Mouse (Mus musculus) brain, embryonic 14.5 days (tissue): ENCODE results near the gene Cage1.

Experiments
- CTCF ChIP-seq: fragments of 200-500 bp; IDR thresholded peaks from 2 replicates; pipeline ENCODE4 v1.5.1; 2012; ENCODE audit warnings: inconsistent platforms, mild to moderate bottlenecking, moderate library complexity, borderline replicate concordance; ENCODE audit not compliant: insufficient read depth, insufficient read length; ENCODE audit errors: extremely low read depth
- POLR2A ChIP-seq: fragments of 200-500 bp; IDR thresholded peaks from 2 replicates; pipeline ENCODE4 v1.6.1; 2012; ENCODE audit warnings: mild to moderate bottlenecking, inconsistent platforms, borderline replicate concordance; ENCODE audit not compliant: poor library complexity, insufficient read depth, insufficient read length, severe bottlenecking; ENCODE audit errors: extremely low read depth

DNA sequence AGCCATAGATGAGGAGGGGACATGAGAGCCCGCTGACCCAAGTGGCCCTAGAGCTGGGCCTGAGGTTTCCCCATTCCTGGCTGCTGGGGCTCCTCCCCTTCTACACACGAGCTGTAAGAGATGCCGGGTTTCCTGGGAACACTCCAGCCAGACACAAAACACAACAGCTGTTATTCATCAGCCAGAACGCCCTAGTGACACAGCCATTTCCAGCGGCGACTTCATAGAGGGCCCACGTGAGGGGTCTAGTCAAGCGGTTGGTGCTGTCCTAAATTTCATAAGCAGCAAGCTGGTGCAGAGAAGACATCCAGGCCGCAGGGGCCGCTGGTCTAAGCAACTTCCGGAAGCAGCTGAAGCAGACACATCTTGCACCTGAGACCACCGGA is 69.8 kb downstream of the Cage1 start:
- TF ChIP-seq POLR2A: no peak
- TF ChIP-seq CTCF: no peak
